In the genomic region with DNA sequence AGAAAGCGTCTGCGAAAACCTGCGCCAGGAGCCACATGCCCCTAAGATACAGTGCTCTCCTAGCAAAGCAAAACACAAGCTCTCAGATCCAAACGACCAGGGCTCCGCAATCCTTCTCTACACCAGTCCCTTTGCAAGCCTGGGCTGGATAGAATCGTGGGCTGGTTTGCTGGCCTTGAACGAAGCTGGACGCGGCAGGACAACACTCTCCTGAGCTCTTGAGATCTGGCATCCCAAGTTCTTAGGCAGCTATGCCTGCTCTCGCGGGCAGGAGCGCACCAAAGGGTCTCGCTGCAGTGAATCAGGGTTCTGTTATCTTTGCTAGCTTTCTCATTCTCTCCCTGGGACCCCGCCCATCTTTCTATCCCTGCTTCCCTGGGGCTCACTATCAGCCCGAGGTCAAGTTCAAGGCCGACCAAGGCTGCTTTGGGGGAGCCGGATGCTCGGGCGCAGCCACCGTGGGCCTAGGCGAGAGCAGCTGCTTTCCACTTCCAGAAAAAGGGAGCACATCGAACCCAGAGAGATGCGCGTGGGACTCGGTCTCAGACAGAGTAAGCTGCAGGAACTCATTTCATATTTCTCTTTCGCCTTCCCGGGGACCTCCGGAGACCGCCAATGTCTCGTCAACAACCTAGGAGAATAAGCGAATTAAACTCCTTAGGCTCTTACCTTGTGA, we compare ENCODE assay signal across 8 mouse cellular contexts. TPM values are rescaled to one million over a fixed set of nuclear protein-coding genes. Genes with fewer than 3 reads are reported as not detected.
A peak's percentile ranks its signal among the peaks of the same experiment; 100 is the strongest.
DNase-seq lines count a peak whose midpoint lies in the region; ATAC-seq and TF ChIP-seq lines count a peak whose summit lies in the region.

No protein-coding gene starts in this region.

- no peaks in the 10 kb centered on the region for H3K79me2 ChIP-seq in C2C12 (ENCODE audit: control insufficient read depth, insufficient read depth)

- peaks cover 29% of the 10 kb centered on the region for H3K4me1 ChIP-seq in heart, embryonic 10.5 days
- H3K4me1 ChIP-seq in kidney, embryonic 15.5 days, result peaks cover 11% of the 10 kb centered on the region
- H3K4me1 ChIP-seq in liver, embryonic 15.5 days (replicated peaks), result peaks cover 25% of the 10 kb centered on the region
- H3K4me1 ChIP-seq in neural tube, embryonic 12.5 days, result peaks cover 9% of the 10 kb centered on the region; the same call in 1 of the 2 replicates
- peaks cover 9% of the 10 kb centered on the region for H3K4me1 ChIP-seq in testis, adult 2 months (ENCODE audit: control insufficient read depth, insufficient read depth, low read length)

- peak overlapping the region; percentile 87 for H3K4me2 ChIP-seq in kidney, embryonic 15.5 days
- H3K4me2 ChIP-seq in liver, embryonic 15.5 days, result peak overlapping the region; percentile 80
- peak overlapping the region; percentile 84 for H3K4me2 ChIP-seq in neural tube, embryonic 12.5 days (replicated peaks)

- TF ChIP-seq CTCF in C2C12 (IDR thresholded peaks at IDR 0.05; ENCODE audit: control insufficient read depth, insufficient read depth, insufficient read length), result no peak
- TF ChIP-seq CTCF in testis, adult 2 months (IDR thresholded peaks at IDR 0.05; ENCODE audit: control insufficient read depth, insufficient read depth, insufficient replicate concordance, low read depth, low read length), result no peak

- no peaks in the 10 kb centered on the region for H3K36me3 ChIP-seq in C2C12 (ENCODE audit: control insufficient read depth, insufficient read depth)
- H3K36me3 ChIP-seq in heart, embryonic 10.5 days, result no peaks in the 10 kb centered on the region
- H3K36me3 ChIP-seq in kidney, embryonic 15.5 days, result no peaks in the 10 kb centered on the region
- H3K36me3 ChIP-seq in liver, embryonic 15.5 days (replicated peaks), result no peaks in the 10 kb centered on the region
- H3K36me3 ChIP-seq in neural tube, embryonic 12.5 days, result no peaks in the 10 kb centered on the region
- no peaks in the 10 kb centered on the region for H3K36me3 ChIP-seq in testis, adult 2 months (ENCODE audit: control insufficient read depth, insufficient read depth, low read length)

- WGBS in heart, embryonic 10.5 days, result under 1% methylated on average over 31 of the region's 31 CpGs
- WGBS in kidney, embryonic 15.5 days, result under 1% methylated on average over 31 of the region's 31 CpGs
- WGBS in liver, embryonic 15.5 days (ENCODE audit: insufficient replicate concordance), result under 1% methylated on average over 31 of the region's 31 CpGs
- 1% methylated on average over 31 of the region's 31 CpGs for WGBS in neural tube, embryonic 12.5 days

- peak overlapping the region; percentile 42 for H3K4me3 ChIP-seq in C2C12 (ENCODE audit: insufficient read depth, poor library complexity, severe bottlenecking)
- peak overlapping the region; percentile 75 for H3K4me3 ChIP-seq in heart, embryonic 10.5 days
- H3K4me3 ChIP-seq in kidney, embryonic 15.5 days (replicated peaks), result peak overlapping the region; percentile 75
- peak overlapping the region; percentile 60 for H3K4me3 ChIP-seq in liver, embryonic 15.5 days (replicated peaks)
- peak overlapping the region; percentile 61 for H3K4me3 ChIP-seq in neural tube, embryonic 12.5 days
- H3K4me3 ChIP-seq in testis, adult 2 months (ENCODE audit: control insufficient read depth, low read depth, low read length), result peak overlapping the region; percentile 80

- no peaks in the 10 kb centered on the region for H3K27me3 ChIP-seq in C2C12 (ENCODE audit: control insufficient read depth, insufficient read depth, insufficient read length)
- H3K27me3 ChIP-seq in heart, embryonic 10.5 days (ENCODE audit: insufficient read depth, poor library complexity, severe bottlenecking), result no peaks in the 10 kb centered on the region
- H3K27me3 ChIP-seq in kidney, embryonic 15.5 days, result no peaks in the 10 kb centered on the region
- H3K27me3 ChIP-seq in liver, embryonic 15.5 days, result no peaks in the 10 kb centered on the region
- no peaks in the 10 kb centered on the region for H3K27me3 ChIP-seq in neural tube, embryonic 12.5 days (replicated peaks)
- no peaks in the 10 kb centered on the region for H3K27me3 ChIP-seq in testis, adult 2 months (ENCODE audit: control insufficient read depth, insufficient read depth, low read length)

- no peaks in the 10 kb centered on the region for H3K79me3 ChIP-seq in C2C12 (ENCODE audit: low read depth)

- H3K27ac ChIP-seq in heart, embryonic 10.5 days, result peak overlapping the region; percentile 91
- H3K27ac ChIP-seq in kidney, embryonic 15.5 days, result peak overlapping the region; percentile 90
- peak overlapping the region; percentile 64 for H3K27ac ChIP-seq in liver, embryonic 15.5 days (replicated peaks)
- H3K27ac ChIP-seq in neural tube, embryonic 12.5 days, result no peak overlapping the region
- peak overlapping the region; percentile 65 for H3K27ac ChIP-seq in testis, adult 2 months (ENCODE audit: control insufficient read depth, insufficient read depth, low read depth, low read length)

- H3ac ChIP-seq in C2C12 (ENCODE audit: control insufficient read depth, insufficient read length, low read depth), result peak overlapping the region; percentile 19

- peak overlapping the region; percentile 63 for H3K9ac ChIP-seq in kidney, embryonic 15.5 days
- H3K9ac ChIP-seq in liver, embryonic 15.5 days, result peak overlapping the region; percentile 49
- H3K9ac ChIP-seq in neural tube, embryonic 12.5 days, result peak overlapping the region; percentile 73

- DNase-seq in adrenal gland, adult 2 months, result peak; percentile 79
- DNase-seq in embryo, embryonic 11.5 days (ENCODE audit: low read depth, low spot score), result peak; percentile 20
- peak; percentile 84 for DNase-seq in heart, embryonic 10.5 days (ENCODE audit: low spot score)

- peak; percentile 34; the same call in 1 of the 2 replicates for TF ChIP-seq POLR2A in testis, adult 2 months (IDR thresholded peaks at IDR 0.05; ENCODE audit: control insufficient read depth, low read depth, low read length)

- H3K9me3 ChIP-seq in heart, embryonic 10.5 days, result no peaks in the 10 kb centered on the region
- H3K9me3 ChIP-seq in kidney, embryonic 15.5 days (replicated peaks), result no peaks in the 10 kb centered on the region
- no peaks in the 10 kb centered on the region for H3K9me3 ChIP-seq in liver, embryonic 15.5 days (replicated peaks)
- no peaks in the 10 kb centered on the region for H3K9me3 ChIP-seq in neural tube, embryonic 12.5 days

- ATAC-seq in kidney, embryonic 15.5 days (replicated peaks; ENCODE audit: low FRiP score), result peak; percentile 35
- 0 out of 2 replicates have a peak, but pooled peaks have one; percentile 2 for ATAC-seq in liver, embryonic 15.5 days (ENCODE audit: insufficient read depth)
- peak; percentile 48 for ATAC-seq in neural tube, embryonic 12.5 days (ENCODE audit: low FRiP score, low read depth)

TF ChIP-seq in C2C12, 6 proteins besides CTCF, POLR2A, EP300 and RAD21:
- no peak for TF ChIP-seq CEBPB (IDR thresholded peaks at IDR 0.05; ENCODE audit: low read depth)
- no peak for TF ChIP-seq FOSL1 (IDR thresholded peaks at IDR 0.05; ENCODE audit: insufficient read depth, low read length, poor library complexity, severe bottlenecking)
- no peak for TF ChIP-seq MYOG (IDR thresholded peaks at IDR 0.05; ENCODE audit: control insufficient read depth, extremely low read depth, insufficient read length)
- TF ChIP-seq MAX (IDR thresholded peaks at IDR 0.05), result no peak
- TF ChIP-seq MYOD1 (IDR thresholded peaks at IDR 0.05; ENCODE audit: control insufficient read depth, insufficient read length, low read depth), result no peak
- no peak for TF ChIP-seq USF1 (IDR thresholded peaks at IDR 0.05; ENCODE audit: low read depth)

RNA-seq across cellular contexts. Expression of gene Ppm1k, which starts 0.5 kb away (rescaled TPM):
- 0.15 TPM for polyA plus RNA-seq in C2C12 (2012; fragmentation: generic; extraction: Trizol)
- 10 to 100 TPM; 28.1 to 58.6 TPM for total RNA-seq in adrenal gland, adult 2 months (2021)
- 1.3 TPM in 2 replicates for polyA plus RNA-seq in adrenal gland, adult 2 months (2012; rRNA removed)
- 9.2 and 14.1 TPM in 2 replicates for polyA plus RNA-seq in heart, embryonic 10.5 days (2016; fragmentation: Nextera tagmentation; extraction: Ambion mirVana)
- polyA plus RNA-seq in kidney, embryonic 15.5 days (2015; fragmentation: Nextera tagmentation; extraction: Ambion mirVana), result 4.3 and 5.0 TPM in 2 replicates
- polyA plus RNA-seq in liver, embryonic 15.5 days (2015; fragmentation: Nextera tagmentation; extraction: Ambion mirVana), result 4.6 and 5.1 TPM in 2 replicates
- polyA plus RNA-seq in neural tube, embryonic 12.5 days (2016; fragmentation: Nextera tagmentation; extraction: Ambion mirVana), result 6.6 and 7.1 TPM in 2 replicates
- 0.40 and 0.83 TPM in 2 replicates for polyA plus RNA-seq in testis, adult 2 months (2012; rRNA removed)

RNA-seq across cellular contexts. Expression of gene Herc6, which starts 46.1 kb away (rescaled TPM):
- 1.4 TPM for polyA plus RNA-seq in C2C12 (2012; fragmentation: generic; extraction: Trizol)
- total RNA-seq in adrenal gland, adult 2 months (2021), result 10 to 100 TPM; 15.4 to 21.9 TPM
- polyA plus RNA-seq in adrenal gland, adult 2 months (2012; rRNA removed), result 23.6 and 24.8 TPM in 2 replicates
- polyA plus RNA-seq in heart, embryonic 10.5 days (2016; fragmentation: Nextera tagmentation; extraction: Ambion mirVana), result 5.4 and 5.8 TPM in 2 replicates
- 3.8 and 4.9 TPM in 2 replicates for polyA plus RNA-seq in kidney, embryonic 15.5 days (2015; fragmentation: Nextera tagmentation; extraction: Ambion mirVana)
- polyA plus RNA-seq in liver, embryonic 15.5 days (2015; fragmentation: Nextera tagmentation; extraction: Ambion mirVana), result 3.0 and 3.7 TPM in 2 replicates
- polyA plus RNA-seq in neural tube, embryonic 12.5 days (2016; fragmentation: Nextera tagmentation; extraction: Ambion mirVana), result 1.6 and 1.9 TPM in 2 replicates
- polyA plus RNA-seq in testis, adult 2 months (2012; rRNA removed), result 2.4 and 4.2 TPM in 2 replicates

Comparison
In these comparisons a context has a peak if more than half of its experiments do, and no peak if none do; other contexts are left out.
1. DNase-seq: peak in every context shown above with its lines; median percentile 84 in heart, embryonic 10.5 days; 79 in adrenal gland, adult 2 months; 20 in embryo, embryonic 11.5 days.